Mouse (Mus musculus): ENCODE results near the gene Peg12.
A peak's percentile ranks its signal among the peaks of the same experiment; 100 is the strongest.

The Peg12 gene

GRCm38 (mm10) chr7:62463878-62464755 is at the start of gene Peg12:
TSS of gene Peg12 (minus strand) at chr7:62464510.
- peak; percentile 17 to 23 for DNase-seq

- no peak for DNase-seq
These were observed 21.8 kb upstream of the Peg12 start for GRCm38 (mm10) chr7:62486139-62486538.

GRCm38 (mm10) chr7:62463007-62463877 is 1.1 kb downstream of the Peg12 start:
- DNase-seq, result peak; percentile 1 to 2

- no peak for DNase-seq
These were observed 1.9 kb downstream of the Peg12 start for GRCm38 (mm10) chr7:62462229-62463006.

GRCm38 (mm10) chr7:62452353-62452752 is 12.0 kb downstream of the Peg12 start:
- DNase-seq, result no peak

GRCm38 (mm10) chr7:62445431-62446165 is 18.7 kb downstream of the Peg12 start:
- DNase-seq, result no peak

- DNase-seq, result no peak
These were observed 27.9 kb downstream of the Peg12 start for GRCm38 (mm10) chr7:62436394-62436793.

GRCm38 (mm10) chr7:62433243-62433642 is 31.1 kb downstream of the Peg12 start:
- DNase-seq, result no peak

- DNase-seq, result peak; percentile 7 to 10
These were observed 36.0 kb downstream of the Peg12 start for GRCm38 (mm10) chr7:62428337-62428736.

- no peak for DNase-seq
These were observed 41.1 kb downstream of the Peg12 start for GRCm38 (mm10) chr7:62423210-62423609.

GRCm38 (mm10) chr7:62420566-62420965 is 43.7 kb downstream of the Peg12 start:
- no peak for DNase-seq

- DNase-seq, result peak; percentile 3 to 36
These were observed 44.6 kb downstream of the Peg12 start, which contains the start of gene Mkrn3 for GRCm38 (mm10) chr7:62419493-62420360. TSS of gene Mkrn3 (minus strand) at chr7:62420139.

- DNase-seq, result peak in 1 of 2 experiments; percentile 3
These were observed 45.2 kb downstream of the Peg12 start for GRCm38 (mm10) chr7:62419105-62419492.

- no peak for DNase-seq
These were observed 46.0 kb downstream of the Peg12 start for GRCm38 (mm10) chr7:62418346-62418745.

- no peak for DNase-seq
These were observed 48.1 kb downstream of the Peg12 start for GRCm38 (mm10) chr7:62416173-62416572.

- no peak for DNase-seq
These were observed 49.1 kb downstream of the Peg12 start for GRCm38 (mm10) chr7:62415222-62415621.
